Mouse (Mus musculus) heart, embryonic 16.5 days (tissue): ENCODE results near the gene Ntrk1. TPM values are rescaled to one million over a fixed set of nuclear protein-coding genes. Genes with fewer than 3 reads are reported as not detected.

ENCODE experiments used
- ATAC-seq: fragments of 200-750 bp; cut with Nextera tagmentation; replicated peaks from 2 replicates; pipeline ENCODE4 v1.8.0; 2017; ENCODE audit warnings: moderate number of reproducible peaks; ENCODE audit not compliant: insufficient read depth, low FRiP score; ENCODE audit errors: extremely low read depth
- H3K27ac ChIP-seq: fragments of 300-500 bp; sonication (generic); 2 replicates; pipeline ENCODE4 v1.5.1; 2014; ENCODE audit warnings: mild to moderate bottlenecking, low read length, control low read depth, moderate library complexity
- H3K27me3 ChIP-seq: fragments of 300-500 bp; sonication (generic); 2 replicates; pipeline ENCODE4 v1.6.1; 2014; ENCODE audit warnings: low read length, mixed read lengths; ENCODE audit not compliant: control insufficient read depth, insufficient read depth
- H3K36me3 ChIP-seq: fragments of 300-500 bp; sonication (generic); 2 replicates; pipeline ENCODE4 v1.6.1; 2014; ENCODE audit not compliant: control insufficient read depth, insufficient read depth
- H3K4me1 ChIP-seq: fragments of 300-500 bp; sonication (generic); 2 replicates; pipeline ENCODE4 v1.6.1; 2014; ENCODE audit warnings: low read length, mixed read lengths; ENCODE audit not compliant: control insufficient read depth, insufficient read depth
- H3K4me2 ChIP-seq: fragments of 300-500 bp; sonication (generic); 2 replicates; pipeline ENCODE4 v1.6.1; 2014; ENCODE audit warnings: low read depth, mild to moderate bottlenecking, control low read depth, low read length
- H3K4me3 ChIP-seq: fragments of 300-500 bp; sonication (generic); 2 replicates; pipeline ENCODE4 v1.5.1; 2014; ENCODE audit warnings: mild to moderate bottlenecking, control low read depth, low read length
- H3K9ac ChIP-seq: fragments of 300-500 bp; sonication (generic); 2 replicates; pipeline ENCODE4 v1.6.1; 2014; ENCODE audit warnings: low read length, control low read depth
- H3K9me3 ChIP-seq: fragments of 300-500 bp; sonication (generic); replicated peaks from 2 replicates; pipeline ENCODE4 v1.6.1; 2016; ENCODE audit warnings: low read length; ENCODE audit not compliant: control insufficient read depth
- WGBS: fragments of 180-500 bp; shearing (Covaris S2); extraction: QIAGEN DNeasy Blood & Tissue Kit; methylation state at CpG from one replicate; pipeline ENCODE4 v1.1.7; 2014; 5-methylcytosine and 5-hydroxymethylcytosine counted together
- polyA plus RNA-seq: library from polyadenylated mRNA; unstranded; fragments of >200 nt; fragmentation: Nextera tagmentation; extraction: Ambion mirVana; gene quantifications from 2 replicates; pipeline ENCODE4 v1.2.1, GENCODE M21; 2015

Gene Ntrk1
- polyA plus RNA-seq, 1 experiment from 2014 or later: 0.39 TPM

DNA sequence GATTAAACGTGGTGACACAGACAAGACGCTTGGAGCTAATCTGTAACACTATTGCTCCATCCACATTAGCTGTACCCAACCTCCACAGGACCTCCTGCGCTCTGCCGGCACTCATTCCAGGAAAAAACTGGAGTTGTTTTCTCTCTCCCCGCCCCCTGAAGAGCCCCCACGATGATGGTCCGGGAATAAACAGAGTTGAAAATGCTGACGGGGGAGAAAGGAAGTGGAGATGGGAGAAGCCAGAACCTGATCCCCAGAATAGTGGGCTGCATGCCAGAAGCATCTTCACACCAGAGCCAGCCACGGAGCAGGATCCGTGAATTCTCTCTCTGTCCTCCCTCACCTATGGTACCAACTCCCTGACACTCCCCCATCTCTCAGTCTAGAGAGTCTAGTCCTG is 30.5 kb downstream of the Ntrk1 start:
- WGBS: 20% methylated on average over 10 of the region's 10 CpGs
- Histone ChIP-seq H3K4me2 (peak overlapping the region; percentile 50), H3K27ac (peak overlapping the region; percentile 87), H3K27me3 (no peaks in the 10 kb centered on the region), H3K36me3 (no peaks in the 10 kb centered on the region), H3K4me3 (peak overlapping the region; percentile 22; the same call in 1 of the 2 replicates), H3K4me1 (peaks cover 30% of the 10 kb centered on the region), H3K9ac (peak overlapping the region; percentile 47), H3K9me3 (no peaks in the 10 kb centered on the region)
- no peak for ATAC-seq

DNA sequence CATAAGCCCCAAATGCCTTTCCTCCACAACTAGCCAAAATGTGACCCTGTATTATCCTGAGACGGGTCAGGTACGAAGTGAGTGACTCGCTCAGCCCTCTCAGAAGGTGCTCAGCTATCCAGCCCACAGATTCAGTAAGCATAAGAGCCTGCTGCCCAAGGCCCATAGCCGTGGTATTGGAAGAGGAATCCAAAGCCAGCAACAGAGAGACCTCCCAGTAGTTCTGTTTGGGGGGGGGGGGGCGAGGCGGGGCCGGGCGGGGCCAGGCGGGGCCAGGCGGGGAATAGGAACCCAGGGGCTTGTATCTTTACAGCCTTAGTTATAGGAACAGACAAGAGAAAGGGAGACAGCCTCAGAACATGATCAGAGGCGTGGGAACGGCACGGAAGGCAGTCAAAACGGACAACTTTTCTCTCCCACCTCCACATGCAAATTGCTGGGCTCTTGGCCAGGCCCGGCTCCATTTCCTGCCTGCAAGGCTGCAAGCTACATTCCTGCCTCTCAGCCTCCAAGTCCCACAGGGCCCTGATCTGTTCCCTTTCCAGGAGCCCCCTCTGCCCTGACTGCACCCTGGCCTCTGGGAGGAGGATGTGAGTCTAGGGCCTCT is 31.2 kb downstream of the Ntrk1 start:
- H3K4me1 ChIP-seq: peaks cover 30% of the 10 kb centered on the region
- peak; percentile 65 for ATAC-seq
- H3K9me3 ChIP-seq: no peaks in the 10 kb centered on the region
- peak overlapping the region; percentile 22 for H3K4me3 ChIP-seq
- H3K36me3 ChIP-seq: no peaks in the 10 kb centered on the region
- peak overlapping the region; percentile 87 for H3K27ac ChIP-seq
- H3K9ac ChIP-seq: peak overlapping the region; percentile 9
- no peaks in the 10 kb centered on the region for H3K27me3 ChIP-seq
- peak overlapping the region; percentile 50 for H3K4me2 ChIP-seq
- WGBS: 13% methylated on average over 15 of the region's 15 CpGs

DNA sequence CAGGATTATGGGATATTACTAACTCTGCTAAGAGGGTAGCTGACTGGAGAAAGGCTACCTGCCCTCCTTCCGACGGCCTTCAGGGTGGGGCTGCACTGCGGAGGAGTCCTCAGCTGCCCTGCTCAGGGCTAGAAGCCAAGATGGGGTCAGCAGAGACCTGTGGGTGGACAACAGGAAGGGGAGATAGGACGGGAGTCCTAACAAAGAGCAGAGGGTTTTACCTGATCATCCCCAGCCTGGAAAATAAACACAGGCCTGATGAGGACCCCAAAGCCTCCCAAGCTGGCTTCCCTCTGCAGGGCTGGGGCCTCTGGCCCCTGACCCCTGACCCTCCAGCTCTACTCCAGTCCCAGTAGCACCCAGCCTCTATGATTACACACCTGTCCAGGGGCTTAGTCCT is 31.8 kb downstream of the Ntrk1 start:
- H3K4me2 ChIP-seq: peak overlapping the region; percentile 50
- peak overlapping the region; percentile 87 for H3K27ac ChIP-seq
- no peaks in the 10 kb centered on the region for H3K27me3 ChIP-seq
- H3K4me3 ChIP-seq: peak overlapping the region; percentile 22; the same call in 1 of the 2 replicates
- WGBS: 37% methylated on average over 4 of the region's 4 CpGs
- peaks cover 30% of the 10 kb centered on the region for H3K4me1 ChIP-seq
- H3K9ac ChIP-seq: no peak overlapping the region; the same call in 1 of the 2 replicates
- H3K36me3 ChIP-seq: no peaks in the 10 kb centered on the region
- no peaks in the 10 kb centered on the region for H3K9me3 ChIP-seq
- ATAC-seq: no peak

DNA sequence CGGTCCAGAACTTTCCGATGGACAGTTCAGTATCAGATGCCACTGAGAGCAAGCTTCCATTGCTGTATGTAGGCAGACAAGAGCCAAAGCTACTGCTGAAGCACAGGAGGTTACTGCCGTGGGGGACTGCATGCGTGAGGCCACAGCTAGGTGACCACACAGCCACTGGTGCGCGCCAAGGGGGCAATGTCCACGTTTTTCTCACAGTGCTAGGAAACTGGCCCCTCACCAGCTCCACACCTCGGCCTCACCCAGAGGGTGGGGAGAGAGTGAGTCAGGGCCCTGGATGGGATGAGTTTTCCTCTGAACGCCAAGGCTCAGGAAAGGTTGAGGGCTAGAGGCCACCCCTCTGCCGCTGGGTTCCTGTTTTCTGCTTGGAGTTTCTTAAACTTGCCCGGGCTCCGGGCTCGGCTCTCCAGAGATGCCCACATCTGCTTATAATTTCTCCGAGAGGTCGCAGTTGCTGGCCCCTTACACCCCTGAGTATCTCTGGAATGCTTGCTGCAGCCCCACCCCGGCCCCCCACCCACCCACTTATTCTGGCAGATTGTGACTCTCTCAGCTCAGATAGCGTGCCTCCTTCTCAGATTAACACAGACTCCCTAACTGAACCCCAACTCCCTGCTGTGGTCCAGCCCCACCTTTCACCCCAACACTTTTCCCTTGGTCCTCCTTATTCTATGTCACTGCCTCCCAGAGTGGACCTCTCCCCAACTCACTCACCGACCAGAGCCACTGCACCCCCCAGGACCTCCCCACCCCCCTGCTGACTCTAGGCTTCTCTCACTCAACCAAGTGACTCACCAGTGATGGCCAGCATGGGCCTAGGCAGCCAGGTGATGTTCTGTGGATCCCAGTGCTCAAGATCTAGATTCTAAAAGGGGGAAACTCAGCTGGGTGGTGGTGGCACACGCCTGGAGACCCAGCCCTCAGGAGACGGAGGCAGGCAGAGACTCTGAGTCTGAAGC is 33.3 kb downstream of the Ntrk1 start:
- WGBS: 62% methylated on average over 20 of the region's 20 CpGs
- no peaks in the 10 kb centered on the region for H3K36me3 ChIP-seq
- H3K4me3 ChIP-seq: no peak overlapping the region
- no peak for ATAC-seq
- peaks cover 26% of the 10 kb centered on the region for H3K4me1 ChIP-seq
- no peak overlapping the region for H3K9ac ChIP-seq
- no peak overlapping the region for H3K27ac ChIP-seq
- no peaks in the 10 kb centered on the region for H3K9me3 ChIP-seq
- H3K27me3 ChIP-seq: peaks cover 3% of the 10 kb centered on the region; the same call in 1 of the 2 replicates
- no peak overlapping the region for H3K4me2 ChIP-seq

DNA sequence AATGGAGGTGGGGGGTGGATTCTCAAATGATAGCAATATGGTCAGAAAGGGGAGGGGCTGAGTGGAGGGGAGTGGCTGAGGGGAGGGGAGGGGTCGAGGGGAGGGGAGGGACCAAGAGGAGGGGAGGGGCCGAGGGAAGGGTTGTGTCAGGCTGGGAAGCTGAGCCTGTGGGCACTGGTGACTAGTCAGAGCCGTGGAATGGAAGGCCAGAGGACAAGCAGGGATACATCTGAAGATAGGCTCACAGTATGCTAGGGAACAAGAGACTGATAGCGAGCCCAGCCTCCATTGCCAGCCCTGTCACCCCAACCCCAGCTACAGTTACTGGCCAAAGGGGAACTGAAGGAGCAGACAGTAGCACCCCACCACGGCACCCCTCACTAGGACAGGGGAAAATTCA is 36.3 kb downstream of the Ntrk1 start:
- Histone ChIP-seq H3K27me3 (peaks cover 3% of the 10 kb centered on the region; the same call in 1 of the 2 replicates), H3K4me2 (no peak overlapping the region), H3K27ac (no peak overlapping the region), H3K4me3 (no peak overlapping the region), H3K9me3 (no peaks in the 10 kb centered on the region), H3K9ac (no peak overlapping the region), H3K4me1 (peaks cover 11% of the 10 kb centered on the region), H3K36me3 (no peaks in the 10 kb centered on the region)
- 35% methylated on average over 5 of the region's 5 CpGs for whole genome bisulfite sequencing
- ATAC-seq: no peak

DNA sequence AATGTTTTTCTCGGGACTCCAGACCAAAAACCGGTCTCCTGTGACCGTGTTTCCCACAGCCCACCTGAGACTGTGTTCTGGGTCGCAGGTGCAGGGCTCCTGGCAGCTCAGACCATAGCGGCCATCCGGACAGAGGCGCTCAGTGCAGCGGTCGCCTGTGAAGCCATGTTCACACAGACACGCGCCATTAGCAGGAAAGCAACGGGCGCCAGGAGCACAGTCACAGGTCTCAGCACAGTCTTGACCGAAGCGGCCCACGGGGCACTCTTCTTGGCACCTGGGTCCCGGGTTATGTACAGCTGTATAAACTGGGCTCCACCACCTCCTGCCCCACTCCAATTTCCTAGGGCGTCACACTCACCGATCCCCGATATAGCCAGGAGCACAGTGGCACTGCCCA is 38.5 kb downstream of the Ntrk1 start:
- H3K27ac ChIP-seq: no peak overlapping the region
- no peak for ATAC-seq
- peaks cover 5% of the 10 kb centered on the region; the same call in 1 of the 2 replicates for H3K36me3 ChIP-seq
- WGBS: 56% methylated on average over 20 of the region's 20 CpGs
- H3K9me3 ChIP-seq: no peaks in the 10 kb centered on the region
- peaks cover 3% of the 10 kb centered on the region; the same call in 1 of the 2 replicates for H3K27me3 ChIP-seq
- peak overlapping the region; percentile 48 for H3K4me2 ChIP-seq
- 0 out of 2 replicates have a peak, but pooled peaks cover 3% of the 10 kb centered on the region for H3K4me1 ChIP-seq
- H3K4me3 ChIP-seq: no peak overlapping the region
- H3K9ac ChIP-seq: no peak overlapping the region

DNA sequence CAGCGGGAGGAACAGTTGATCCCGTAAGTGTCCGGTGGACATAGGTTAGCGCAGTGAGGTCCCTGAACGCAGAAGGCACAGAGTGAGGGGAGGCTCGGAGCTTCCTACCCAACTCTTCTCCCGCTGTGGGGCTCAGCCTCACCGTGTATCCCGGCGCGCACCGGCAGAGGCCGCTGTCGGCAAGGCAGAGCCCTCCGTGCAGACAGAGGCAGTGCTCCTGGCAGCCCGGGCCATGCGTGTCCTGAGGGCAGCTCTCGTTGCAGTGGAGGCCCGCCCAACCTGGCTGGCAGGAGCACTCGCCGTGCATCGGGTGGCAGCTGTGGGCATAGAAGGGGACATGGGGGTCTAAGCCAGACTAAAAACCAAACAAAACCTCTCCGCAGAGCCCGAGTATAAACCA is 39.0 kb downstream of the Ntrk1 start:
- Histone ChIP-seq H3K27me3 (peaks cover 3% of the 10 kb centered on the region; the same call in 1 of the 2 replicates), H3K36me3 (peaks cover 5% of the 10 kb centered on the region; the same call in 1 of the 2 replicates), H3K27ac (no peak overlapping the region), H3K4me3 (peak overlapping the region; percentile 15; the same call in 1 of the 2 replicates), H3K4me1 (0 out of 2 replicates have a peak, but pooled peaks cover 2% of the 10 kb centered on the region), H3K9ac (peak overlapping the region; percentile 28), H3K9me3 (no peaks in the 10 kb centered on the region), H3K4me2 (peak overlapping the region; percentile 48)
- ATAC-seq: peak; percentile 82
- 6% methylated on average over 24 of the region's 24 CpGs for WGBS

DNA sequence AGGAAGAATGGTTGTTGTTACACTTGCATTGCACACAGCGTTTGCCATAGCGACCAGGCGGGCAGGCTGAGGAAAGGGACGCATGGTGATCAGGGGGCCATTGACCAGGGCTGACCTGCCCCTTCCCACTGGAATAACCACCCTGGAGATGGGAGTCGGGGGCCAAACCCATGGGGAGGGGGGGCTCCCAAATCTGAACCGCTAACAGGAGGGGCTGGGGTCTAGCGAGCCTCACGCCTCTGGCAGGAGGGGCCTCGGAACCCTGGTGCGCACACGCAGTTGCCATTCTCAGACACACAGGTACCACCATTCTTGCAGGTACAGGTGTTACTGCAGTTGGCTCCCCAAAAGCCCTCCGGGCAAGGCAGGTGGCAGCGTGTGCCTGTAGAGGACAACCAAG is 41.1 kb downstream of the Ntrk1 start:
- no peak overlapping the region for H3K9ac ChIP-seq
- H3K27ac ChIP-seq: no peak overlapping the region
- no peak for ATAC-seq
- 79% methylated on average over 13 of the region's 13 CpGs for WGBS
- H3K4me1 ChIP-seq: 0 out of 2 replicates have a peak, but pooled peaks cover 2% of the 10 kb centered on the region
- H3K4me2 ChIP-seq: no peak overlapping the region
- H3K36me3 ChIP-seq: peaks cover 5% of the 10 kb centered on the region; the same call in 1 of the 2 replicates
- H3K9me3 ChIP-seq: no peaks in the 10 kb centered on the region
- H3K27me3 ChIP-seq: peaks cover 6% of the 10 kb centered on the region; the same call in 1 of the 2 replicates
- no peak overlapping the region for H3K4me3 ChIP-seq
